ENCODE assay signal across 14 mouse cellular contexts in genomic region chr14:100607109-100607508, GRCm38 (mm10).
DNase-seq lines count a peak whose midpoint lies in the region; ATAC-seq and TF ChIP-seq lines count a peak whose summit lies in the region.
"Had no signal": no experiment of that assay in that cellular context is flagged by ENCODE, and none has a peak within 500 bp of the region (broad histone marks: within the 10 kb centered on the region; RNA-seq: fewer than 3 reads in every experiment).

No protein-coding gene starts in this region.

- no peak overlapping the region for H3K4me3 ChIP-seq in cerebellum, adult 2 months (replicated peaks; ENCODE audit: insufficient read depth, low read depth, low read length)
- no peak overlapping the region for H3K4me3 ChIP-seq in layer of hippocampus, adult 2 months
- no peak overlapping the region for H3K4me3 ChIP-seq in intestine, postnatal 0 days (ENCODE audit: low read depth, low read length)
- H3K4me3 ChIP-seq: embryonic facial prominence, embryonic 15.5 days; limb, embryonic 13.5 days; midbrain, embryonic 13.5 days; stomach, embryonic 15.5 days had no signal

- no peak for TF ChIP-seq POLR2A in cerebellum, adult 2 months (IDR thresholded peaks at IDR 0.05; ENCODE audit: borderline replicate concordance, insufficient read depth, low read length)
- TF ChIP-seq POLR2A in brain, embryonic 14.5 days (IDR thresholded peaks at IDR 0.05; ENCODE audit: borderline replicate concordance, extremely low read depth, insufficient read depth, insufficient read length, poor library complexity, severe bottlenecking): no peak

- peak; percentile 89 to 91 for DNase-seq in cerebellum, postnatal 10 days
- no peak for DNase-seq in cerebellum, adult 2 months
- peak; percentile 17 to 32 for DNase-seq in layer of hippocampus, postnatal 10 days (ENCODE audit: low spot score in 2 of 2)
- DNase-seq in layer of hippocampus, adult 2 months (ENCODE audit: low spot score in 2 of 2): no peak
- DNase-seq in brain, embryonic 14.5 days (ENCODE audit: low read depth): peak; percentile 78
- peak; percentile 65 for DNase-seq in lung, postnatal 10 days
- no peak for DNase-seq in neural tube, embryonic 10.5 days (ENCODE audit: extremely low spot score, low spot score)
- DNase-seq: B cell, adult 2 months had no signal

- no peaks in the 10 kb centered on the region for H3K36me3 ChIP-seq in intestine, postnatal 0 days (ENCODE audit: control insufficient read depth, insufficient read depth)
- H3K36me3 ChIP-seq: embryonic facial prominence, embryonic 15.5 days; limb, embryonic 13.5 days; midbrain, embryonic 13.5 days; stomach, embryonic 15.5 days had no signal

- H3K4me2 ChIP-seq in intestine, postnatal 0 days (replicated peaks; ENCODE audit: low read depth): no peak overlapping the region
- H3K4me2 ChIP-seq: embryonic facial prominence, embryonic 15.5 days; limb, embryonic 13.5 days; midbrain, embryonic 13.5 days; stomach, embryonic 15.5 days had no signal

- H3K27ac ChIP-seq in cerebellum, adult 2 months (ENCODE audit: insufficient read depth, low read length): no peak overlapping the region
- H3K27ac ChIP-seq in layer of hippocampus, adult 2 months: no peak overlapping the region
- H3K27ac ChIP-seq in intestine, postnatal 0 days (ENCODE audit: low read depth, low read length): no peak overlapping the region
- H3K27ac ChIP-seq: embryonic facial prominence, embryonic 15.5 days; limb, embryonic 13.5 days; midbrain, embryonic 13.5 days; stomach, embryonic 15.5 days had no signal

- H3K27me3 ChIP-seq in cerebellum, adult 2 months (ENCODE audit: control insufficient read depth, insufficient read depth, low read length): no peaks in the 10 kb centered on the region
- no peaks in the 10 kb centered on the region for H3K27me3 ChIP-seq in intestine, postnatal 0 days (replicated peaks; ENCODE audit: control insufficient read depth, insufficient read depth, low read length)
- H3K27me3 ChIP-seq: embryonic facial prominence, embryonic 15.5 days; limb, embryonic 13.5 days; midbrain, embryonic 13.5 days; Patski; stomach, embryonic 15.5 days had no signal

- H3K9ac ChIP-seq in intestine, postnatal 0 days (ENCODE audit: low read depth, low read length): no peak overlapping the region
- H3K9ac ChIP-seq: embryonic facial prominence, embryonic 15.5 days; limb, embryonic 13.5 days; midbrain, embryonic 13.5 days; stomach, embryonic 15.5 days had no signal

- WGBS in cerebellum, adult 2 months: 28% methylated on average over 4 of the region's 4 CpGs
- 84% methylated on average over 4 of the region's 4 CpGs for WGBS in intestine, postnatal 0 days

- H3K9me3 ChIP-seq in intestine, postnatal 0 days (ENCODE audit: control insufficient read depth): no peaks in the 10 kb centered on the region
- H3K9me3 ChIP-seq: embryonic facial prominence, embryonic 15.5 days; limb, embryonic 13.5 days; midbrain, embryonic 13.5 days; stomach, embryonic 15.5 days had no signal

- no peak for TF ChIP-seq CTCF in cerebellum, adult 2 months (IDR thresholded peaks at IDR 0.05; ENCODE audit: borderline replicate concordance, insufficient read depth, low read depth, low read length)
- TF ChIP-seq CTCF in layer of hippocampus, adult 2 months (conservative IDR thresholded peaks at IDR 0.05): no peak
- no peak for TF ChIP-seq CTCF in brain, embryonic 14.5 days (IDR thresholded peaks at IDR 0.05; ENCODE audit: borderline replicate concordance, extremely low read depth, insufficient read depth, insufficient read length)
- no peak for TF ChIP-seq CTCF in intestine, postnatal 0 days (IDR thresholded peaks at IDR 0.05; ENCODE audit: low read depth)

- no peaks in the 10 kb centered on the region for H3K4me1 ChIP-seq in cerebellum, adult 2 months (ENCODE audit: control insufficient read depth, insufficient read depth, low read length)
- no peaks in the 10 kb centered on the region for H3K4me1 ChIP-seq in intestine, postnatal 0 days (replicated peaks; ENCODE audit: control insufficient read depth, insufficient read depth, low read length)
- H3K4me1 ChIP-seq: embryonic facial prominence, embryonic 15.5 days; limb, embryonic 13.5 days; midbrain, embryonic 13.5 days; stomach, embryonic 15.5 days had no signal

- ATAC-seq in intestine, postnatal 0 days: no peak
- ATAC-seq: midbrain, embryonic 13.5 days; Patski had no signal

Comparison
In these comparisons a context has a peak if more than half of its experiments do, and no peak if none do; other contexts are left out.
1. DNase-seq: peak in cerebellum, postnatal 10 days (2 of 2), layer of hippocampus, postnatal 10 days (2 of 2), brain, embryonic 14.5 days (single experiment) and lung, postnatal 10 days (single experiment); none in cerebellum, adult 2 months (0 of 2), layer of hippocampus, adult 2 months (0 of 2) and neural tube, embryonic 10.5 days (single experiment).